Mouse (Mus musculus) lung, adult 2 months (tissue): Measurements from ENCODE around the gene Ccdc163.

Experiments
- CTCF ChIP-seq: fragments of 200-500 bp; IDR thresholded peaks from 2 replicates; pipeline ENCODE4 v1.5.1; 2011; ENCODE audit warnings: mild to moderate bottlenecking, low read length, control low read depth; ENCODE audit not compliant: insufficient read depth
- POLR2A ChIP-seq: fragments of 200-500 bp; IDR thresholded peaks from 2 replicates; pipeline ENCODE4 v1.6.1; 2011; ENCODE audit warnings: low read depth, mild to moderate bottlenecking, control low read depth, low read length, borderline replicate concordance; ENCODE audit errors: extremely low read depth

DNA sequence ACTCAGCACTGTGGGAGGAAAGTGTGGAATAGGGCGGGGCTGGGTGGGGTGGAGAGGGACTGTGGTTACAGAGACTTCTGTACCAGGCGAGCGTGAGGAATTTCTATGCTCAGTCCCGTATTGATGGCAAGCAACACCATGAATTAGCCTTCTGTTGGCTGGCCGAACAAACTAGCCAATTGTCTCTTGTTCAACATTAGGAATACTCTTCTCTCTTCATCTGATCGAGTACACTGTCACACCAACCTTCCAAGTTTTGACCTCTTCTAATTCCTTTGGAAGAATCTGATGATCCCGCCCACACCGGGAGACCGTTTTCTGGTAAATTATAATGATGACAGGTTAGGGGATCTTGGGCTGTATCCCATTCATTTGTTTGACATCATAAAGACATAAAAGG lies 643 bp upstream of the Ccdc163 start:
- TF ChIP-seq POLR2A = no peak
- TF ChIP-seq CTCF = no peak
